Mouse (Mus musculus) myocyte (in vitro differentiated cells): ENCODE measurements around the gene Prdm2.

Source experiments
- E2F4 ChIP-seq: IDR thresholded peaks from one replicate; pipeline ENCODE4 v1.6.1; 2011; ENCODE audit warnings: mild to moderate bottlenecking, control low read depth, moderate library complexity; ENCODE audit not compliant: insufficient read depth
- POLR2A ChIP-seq: IDR thresholded peaks from one replicate; pipeline ENCODE4 v1.6.1; 2011; ENCODE audit warnings: low read depth, mild to moderate bottlenecking, control low read depth, moderate library complexity; ENCODE audit not compliant: insufficient read length

- TF ChIP-seq E2F4, result no peak
- no peak for TF ChIP-seq POLR2A
These were observed 35.3 kb upstream of the Prdm2 start for GRCm38 (mm10) chr4:143248050-143248449.
